Mouse (Mus musculus) kidney, adult 11 months (tissue): ENCODE measurements around the gene Smyd3.

Source experiments
- DNase-seq: peaks from one replicate; pipeline ENCODE4 v3.0.0; 2022

Gene Smyd3

GRCm38 (mm10) chr1:179059286-179060112 lies 458.3 kb downstream of the Smyd3 start:
- DNase-seq: no peak

- no peak for DNase-seq
Observed at GRCm38 (mm10) chr1:179058675-179059074, 459.2 kb downstream of the Smyd3 start.

- no peak for DNase-seq
Observed at GRCm38 (mm10) chr1:179055760-179056159, 462.1 kb downstream of the Smyd3 start.

- DNase-seq: peak; percentile 30
Observed at GRCm38 (mm10) chr1:179054385-179055116, 463.3 kb downstream of the Smyd3 start.

GRCm38 (mm10) chr1:179052545-179053180 lies 465.2 kb downstream of the Smyd3 start:
- DNase-seq: no peak

GRCm38 (mm10) chr1:179047931-179048596 lies 469.8 kb downstream of the Smyd3 start:
- DNase-seq: no peak

- DNase-seq: no peak
Observed at GRCm38 (mm10) chr1:179045856-179046714, 471.8 kb downstream of the Smyd3 start.

- DNase-seq: no peak
Observed at GRCm38 (mm10) chr1:179044165-179044564, 473.7 kb downstream of the Smyd3 start.

- DNase-seq: no peak
Observed at GRCm38 (mm10) chr1:179043644-179044043, 474.2 kb downstream of the Smyd3 start.

- no peak for DNase-seq
Observed at GRCm38 (mm10) chr1:179041905-179042337, 475.9 kb downstream of the Smyd3 start.

- DNase-seq: no peak
Observed at GRCm38 (mm10) chr1:179041231-179041904, 476.5 kb downstream of the Smyd3 start.

- no peak for DNase-seq
Observed at GRCm38 (mm10) chr1:179038801-179039200, 479.0 kb downstream of the Smyd3 start.

- DNase-seq: no peak
Observed at GRCm38 (mm10) chr1:179032947-179033346, 484.9 kb downstream of the Smyd3 start.

GRCm38 (mm10) chr1:179031581-179031980 lies 486.3 kb downstream of the Smyd3 start:
- no peak for DNase-seq

GRCm38 (mm10) chr1:179026614-179027013 lies 491.2 kb downstream of the Smyd3 start:
- no peak for DNase-seq

- DNase-seq: no peak
Observed at GRCm38 (mm10) chr1:179025169-179025568, 492.7 kb downstream of the Smyd3 start.

- DNase-seq: no peak
Observed at GRCm38 (mm10) chr1:179023486-179023885, 494.4 kb downstream of the Smyd3 start.

- DNase-seq: no peak
Observed at GRCm38 (mm10) chr1:179017428-179017827, 500.4 kb downstream of the Smyd3 start.

- no peak for DNase-seq
Observed at GRCm38 (mm10) chr1:179013021-179013420, 504.8 kb downstream of the Smyd3 start.

GRCm38 (mm10) chr1:179012273-179012672 lies 505.6 kb downstream of the Smyd3 start:
- peak; percentile 78 for DNase-seq

GRCm38 (mm10) chr1:179010756-179011155 lies 507.1 kb downstream of the Smyd3 start:
- no peak for DNase-seq
